Mouse (Mus musculus): ENCODE measurements around the gene Wdr45b.

- TF ChIP-seq CTCF (IDR thresholded peaks at IDR 0.05; ENCODE audit: borderline replicate concordance, insufficient read depth, low read length) = no peak
- no peak for TF ChIP-seq POLR2A (IDR thresholded peaks at IDR 0.05; ENCODE audit: low read depth, low read length)
These were observed 27.6 kb downstream of the Wdr45b start for GRCm38 (mm10) chr11:121326681-121327080.
